Mouse (Mus musculus): ENCODE results near the gene Mrpl51. TPM values are rescaled to one million over a fixed set of nuclear protein-coding genes. Genes with fewer than 3 reads are reported as not detected.

Mrpl51 gene
- polyA plus RNA-seq, 1 experiment: 68.6 TPM

- Histone ChIP-seq H3K4me3 (ENCODE audit: insufficient read depth, low read length) (peak overlapping the region; percentile 44), H3K27ac (ENCODE audit: insufficient read depth, low read depth, low read length) (peak overlapping the region; percentile 93), H3K4me1 (ENCODE audit: control insufficient read depth, insufficient read depth, low read length) (peaks cover 34% of the 10 kb centered on the region)
- TF ChIP-seq POLR2A (IDR thresholded peaks at IDR 0.05; ENCODE audit: borderline replicate concordance, low read depth, low read length) (no peak), CTCF (IDR thresholded peaks at IDR 0.05; ENCODE audit: low read depth, low read length) (no peak)
Observed at GRCm38 (mm10) chr6:125148251-125148925, 43.2 kb upstream of the Mrpl51 start.

GRCm38 (mm10) chr6:125148926-125149568 lies 42.6 kb upstream of the Mrpl51 start:
- peak overlapping the region; percentile 93 for H3K27ac ChIP-seq (ENCODE audit: insufficient read depth, low read depth, low read length)
- peak overlapping the region; percentile 44 for H3K4me3 ChIP-seq (ENCODE audit: insufficient read depth, low read length)
- H3K4me1 ChIP-seq (ENCODE audit: control insufficient read depth, insufficient read depth, low read length): peaks cover 34% of the 10 kb centered on the region

DNA sequence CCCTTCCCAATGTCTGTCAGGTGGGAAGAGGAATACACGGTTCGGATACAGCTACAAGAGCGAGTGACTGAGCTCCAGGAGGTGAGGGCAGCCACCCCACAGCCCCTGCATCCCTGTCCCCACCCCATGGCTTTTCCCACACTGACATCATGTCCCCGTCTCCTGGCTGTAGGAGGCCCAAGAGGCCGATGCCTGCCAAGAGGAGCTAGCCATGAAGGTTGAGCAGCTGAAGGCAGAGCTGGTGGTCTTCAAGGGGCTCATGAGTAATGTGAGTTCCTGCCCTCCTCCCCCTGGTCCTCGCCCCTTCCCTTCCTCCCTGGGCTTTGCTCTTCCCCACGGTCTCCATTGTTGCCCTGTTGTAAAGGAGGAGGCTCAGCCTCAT lies 42.0 kb upstream of the Mrpl51 start:
- H3K27ac ChIP-seq (ENCODE audit: insufficient read depth, low read depth, low read length): peak overlapping the region; percentile 93; the same call in 1 of the 2 replicates
- peaks cover 34% of the 10 kb centered on the region for H3K4me1 ChIP-seq (ENCODE audit: control insufficient read depth, insufficient read depth, low read length)
- H3K4me3 ChIP-seq (ENCODE audit: insufficient read depth, low read length): peak overlapping the region; percentile 44; the same call in 1 of the 2 replicates
- TF ChIP-seq CTCF (IDR thresholded peaks at IDR 0.05; ENCODE audit: low read depth, low read length) (no peak), POLR2A (IDR thresholded peaks at IDR 0.05; ENCODE audit: borderline replicate concordance, low read depth, low read length) (no peak)

More at GRCm38 (mm10) chr6:125148926-125149568, 42.6 kb upstream of the Mrpl51 start:
- TF ChIP-seq CTCF (IDR thresholded peaks at IDR 0.05; ENCODE audit: low read depth, low read length): no peak
- TF ChIP-seq POLR2A (IDR thresholded peaks at IDR 0.05; ENCODE audit: borderline replicate concordance, low read depth, low read length): no peak

DNA sequence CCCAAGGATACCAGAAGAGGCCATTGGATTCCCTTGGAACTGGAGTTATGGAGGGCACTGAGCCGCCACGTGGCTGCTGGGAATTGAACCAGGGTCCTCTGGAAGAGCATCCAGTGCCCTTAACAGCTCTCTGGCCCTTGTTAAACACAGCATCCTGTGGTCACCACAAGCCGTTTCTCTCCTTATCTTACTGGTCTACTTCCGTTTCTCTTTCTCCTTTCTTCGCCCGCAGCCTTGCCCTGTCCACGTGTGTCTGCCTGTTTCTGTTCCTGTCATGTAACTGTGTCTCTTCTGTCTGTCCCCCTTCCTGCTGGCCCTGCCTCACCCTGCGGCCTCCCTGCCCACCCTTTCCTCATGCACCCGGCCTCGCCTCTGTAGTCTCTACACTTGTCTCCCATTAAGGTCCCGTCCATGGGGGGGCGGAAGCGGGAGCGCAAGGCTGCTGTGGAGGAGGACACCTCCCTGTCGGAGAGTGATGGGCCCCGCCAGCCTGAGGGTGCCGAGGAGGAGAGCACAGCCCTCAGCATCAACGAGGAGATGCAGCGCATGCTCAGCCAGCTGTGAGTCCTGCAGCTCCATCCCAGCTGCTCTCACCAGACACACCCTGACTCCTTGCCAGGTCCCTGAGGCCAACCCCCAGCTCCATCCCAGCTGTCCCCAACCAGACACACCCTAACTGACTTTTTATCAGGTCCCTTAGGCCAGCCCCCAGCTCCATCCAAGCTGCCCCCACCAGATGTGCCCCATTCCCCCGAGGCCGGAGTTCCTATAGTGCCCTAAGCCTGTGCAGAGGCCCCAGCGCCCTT lies 39.2 kb upstream of the Mrpl51 start:
- Histone ChIP-seq H3K4me1 (ENCODE audit: control insufficient read depth, insufficient read depth, low read length) (peaks cover 20% of the 10 kb centered on the region), H3K4me3 (ENCODE audit: insufficient read depth, low read length) (no peak overlapping the region), H3K27ac (ENCODE audit: insufficient read depth, low read depth, low read length) (no peak overlapping the region)
- TF ChIP-seq POLR2A (IDR thresholded peaks at IDR 0.05; ENCODE audit: borderline replicate concordance, low read depth, low read length) (no peak), CTCF (IDR thresholded peaks at IDR 0.05; ENCODE audit: low read depth, low read length) (no peak)

DNA sequence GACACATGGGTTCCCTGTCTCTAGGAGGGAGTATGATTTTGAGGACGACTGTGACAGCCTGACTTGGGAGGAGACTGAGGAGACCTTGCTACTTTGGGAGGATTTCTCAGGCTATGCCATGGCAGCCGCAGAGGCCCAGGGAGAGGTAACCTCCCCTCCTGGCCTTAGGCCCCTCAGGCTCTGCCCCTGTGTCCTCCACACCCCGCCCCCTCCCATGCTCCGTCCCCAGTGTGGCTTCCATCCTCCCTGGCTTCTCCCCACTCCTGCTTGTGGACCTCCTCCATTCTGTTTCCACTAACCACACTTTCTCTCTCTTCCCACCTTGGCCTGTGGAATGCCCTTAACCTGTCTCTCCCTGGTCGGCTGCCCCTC lies 38.6 kb upstream of the Mrpl51 start:
- no peak overlapping the region for H3K27ac ChIP-seq (ENCODE audit: insufficient read depth, low read depth, low read length)
- TF ChIP-seq CTCF (IDR thresholded peaks at IDR 0.05; ENCODE audit: low read depth, low read length): no peak
- no peak for TF ChIP-seq POLR2A (IDR thresholded peaks at IDR 0.05; ENCODE audit: borderline replicate concordance, low read depth, low read length)
- H3K4me1 ChIP-seq (ENCODE audit: control insufficient read depth, insufficient read depth, low read length): peaks cover 14% of the 10 kb centered on the region
- H3K4me3 ChIP-seq (ENCODE audit: insufficient read depth, low read length): no peak overlapping the region

GRCm38 (mm10) chr6:125153682-125154081 lies 37.9 kb upstream of the Mrpl51 start:
- H3K4me1 ChIP-seq (ENCODE audit: control insufficient read depth, insufficient read depth, low read length): peaks cover 12% of the 10 kb centered on the region
- no peak overlapping the region for H3K27ac ChIP-seq (ENCODE audit: insufficient read depth, low read depth, low read length)
- TF ChIP-seq POLR2A (IDR thresholded peaks at IDR 0.05; ENCODE audit: borderline replicate concordance, low read depth, low read length): no peak
- no peak for TF ChIP-seq CTCF (IDR thresholded peaks at IDR 0.05; ENCODE audit: low read depth, low read length)
- no peak overlapping the region for H3K4me3 ChIP-seq (ENCODE audit: insufficient read depth, low read length)

- H3K4me1 ChIP-seq (ENCODE audit: control insufficient read depth, insufficient read depth, low read length): peaks cover 3% of the 10 kb centered on the region; the same call in 1 of the 2 replicates
- no peak overlapping the region for H3K4me3 ChIP-seq (ENCODE audit: insufficient read depth, low read length)
- TF ChIP-seq POLR2A (IDR thresholded peaks at IDR 0.05; ENCODE audit: borderline replicate concordance, low read depth, low read length): no peak
- TF ChIP-seq CTCF (IDR thresholded peaks at IDR 0.05; ENCODE audit: low read depth, low read length): no peak
- H3K27ac ChIP-seq (ENCODE audit: insufficient read depth, low read depth, low read length): no peak overlapping the region
Observed at GRCm38 (mm10) chr6:125154550-125154949, 37.1 kb upstream of the Mrpl51 start.

DNA sequence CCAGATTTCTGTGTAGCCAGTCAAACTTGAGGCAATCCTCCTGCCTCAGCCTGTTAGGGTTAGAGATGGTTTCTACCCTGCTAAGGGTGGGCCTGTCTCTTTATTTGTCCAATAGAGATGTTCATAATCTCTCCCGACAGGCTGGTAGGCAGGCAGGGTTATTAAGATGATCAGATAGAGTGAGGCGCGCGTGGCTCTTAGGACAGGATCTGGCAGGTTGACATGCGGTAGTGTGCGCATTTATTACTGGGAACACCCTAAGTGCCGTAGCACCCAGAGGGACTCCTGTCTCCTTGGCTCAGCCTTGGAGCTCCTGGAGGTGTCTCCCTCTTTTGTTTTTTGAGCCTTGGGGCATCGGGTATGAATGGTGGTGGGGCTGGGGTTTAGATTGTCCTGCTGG lies 36.3 kb upstream of the Mrpl51 start:
- Histone ChIP-seq H3K4me3 (ENCODE audit: insufficient read depth, low read length) (no peak overlapping the region), H3K27ac (ENCODE audit: insufficient read depth, low read depth, low read length) (no peak overlapping the region), H3K4me1 (ENCODE audit: control insufficient read depth, insufficient read depth, low read length) (no peaks in the 10 kb centered on the region)
- TF ChIP-seq CTCF (IDR thresholded peaks at IDR 0.05; ENCODE audit: low read depth, low read length) (no peak), POLR2A (IDR thresholded peaks at IDR 0.05; ENCODE audit: borderline replicate concordance, low read depth, low read length) (no peak)

DNA sequence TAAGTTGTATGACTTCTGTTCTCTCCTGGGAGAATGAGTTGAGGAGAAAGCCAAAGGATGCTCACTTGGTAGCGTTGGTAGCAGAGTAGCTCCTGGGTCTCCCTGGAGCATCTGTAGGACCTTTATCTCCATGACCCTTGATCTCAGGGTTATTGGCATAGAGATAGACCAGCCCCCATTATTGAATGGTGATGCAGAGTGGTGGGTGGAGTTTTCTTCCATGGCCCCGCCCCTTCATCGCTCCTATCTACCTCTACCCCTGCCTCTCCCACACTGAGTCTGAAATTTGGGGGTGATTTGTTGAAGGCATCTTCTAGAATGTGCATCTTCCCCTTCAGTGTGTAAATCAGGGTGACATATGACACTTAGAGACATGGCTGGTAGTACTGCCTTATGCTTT lies 35.1 kb upstream of the Mrpl51 start:
- Histone ChIP-seq H3K4me3 (ENCODE audit: insufficient read depth, low read length) (no peak overlapping the region), H3K27ac (ENCODE audit: insufficient read depth, low read depth, low read length) (no peak overlapping the region), H3K4me1 (ENCODE audit: control insufficient read depth, insufficient read depth, low read length) (no peaks in the 10 kb centered on the region)
- TF ChIP-seq POLR2A (IDR thresholded peaks at IDR 0.05; ENCODE audit: borderline replicate concordance, low read depth, low read length): no peak
- TF ChIP-seq CTCF (IDR thresholded peaks at IDR 0.05; ENCODE audit: low read depth, low read length): no peak
